Mouse (Mus musculus) limb, embryonic 12.5 days (tissue): ENCODE measurements around the gene Kcnk5. TPM values are rescaled to one million over a fixed set of nuclear protein-coding genes. Genes with fewer than 3 reads are reported as not detected.

Experiments used
- ATAC-seq: fragments of 200-750 bp; cut with Nextera tagmentation; 2 replicates; pipeline ENCODE4 v1.8.0; 2017; ENCODE audit warnings: low read depth, moderate TSS enrichment; ENCODE audit not compliant: insufficient number of reproducible peaks, insufficient read depth, low FRiP score, low TSS enrichment
- H3K27ac ChIP-seq: fragments of 300-500 bp; sonication (generic); 2 replicates; pipeline ENCODE4 v1.5.1; 2016; ENCODE audit warnings: mild to moderate bottlenecking, moderate library complexity
- H3K27me3 ChIP-seq: fragments of 300-500 bp; sonication (generic); 2 replicates; pipeline ENCODE4 v1.6.1; 2016; ENCODE audit warnings: mild to moderate bottlenecking, moderate library complexity
- H3K36me3 ChIP-seq: fragments of 300-500 bp; sonication (generic); 2 replicates; pipeline ENCODE4 v1.6.1; 2016; ENCODE audit warnings: mild to moderate bottlenecking, moderate library complexity
- H3K4me1 ChIP-seq: fragments of 300-500 bp; sonication (generic); replicated peaks from 2 replicates; pipeline ENCODE4 v1.6.1; 2016
- H3K4me2 ChIP-seq: fragments of 300-500 bp; sonication (generic); 2 replicates; pipeline ENCODE4 v1.6.1; 2016; ENCODE audit warnings: mild to moderate bottlenecking, moderate library complexity
- H3K4me3 ChIP-seq: fragments of 300-500 bp; sonication (generic); replicated peaks from 2 replicates; pipeline ENCODE4 v1.5.1; 2016; ENCODE audit warnings: mild to moderate bottlenecking
- H3K9ac ChIP-seq: fragments of 300-500 bp; sonication (generic); replicated peaks from 2 replicates; pipeline ENCODE4 v1.6.1; 2016; ENCODE audit warnings: mild to moderate bottlenecking, moderate library complexity
- H3K9me3 ChIP-seq: fragments of 300-500 bp; sonication (generic); 2 replicates; pipeline ENCODE4 v1.6.1; 2016; ENCODE audit warnings: mild to moderate bottlenecking, moderate library complexity
- WGBS: fragments of 180-500 bp; shearing (Covaris S2); methylation state at CpG from one replicate; pipeline ENCODE4 v1.1.7; 2016; 5-methylcytosine and 5-hydroxymethylcytosine counted together
- polyA plus RNA-seq: library from polyadenylated mRNA; unstranded; fragments of >200 nt; fragmentation: Nextera tagmentation; extraction: Ambion mirVana; gene quantifications from 2 replicates; pipeline ENCODE4 v1.2.1, GENCODE M21; 2016

Kcnk5 gene
- polyA plus RNA-seq, 1 experiment from 2014 or later, result 6.9 TPM

DNA sequence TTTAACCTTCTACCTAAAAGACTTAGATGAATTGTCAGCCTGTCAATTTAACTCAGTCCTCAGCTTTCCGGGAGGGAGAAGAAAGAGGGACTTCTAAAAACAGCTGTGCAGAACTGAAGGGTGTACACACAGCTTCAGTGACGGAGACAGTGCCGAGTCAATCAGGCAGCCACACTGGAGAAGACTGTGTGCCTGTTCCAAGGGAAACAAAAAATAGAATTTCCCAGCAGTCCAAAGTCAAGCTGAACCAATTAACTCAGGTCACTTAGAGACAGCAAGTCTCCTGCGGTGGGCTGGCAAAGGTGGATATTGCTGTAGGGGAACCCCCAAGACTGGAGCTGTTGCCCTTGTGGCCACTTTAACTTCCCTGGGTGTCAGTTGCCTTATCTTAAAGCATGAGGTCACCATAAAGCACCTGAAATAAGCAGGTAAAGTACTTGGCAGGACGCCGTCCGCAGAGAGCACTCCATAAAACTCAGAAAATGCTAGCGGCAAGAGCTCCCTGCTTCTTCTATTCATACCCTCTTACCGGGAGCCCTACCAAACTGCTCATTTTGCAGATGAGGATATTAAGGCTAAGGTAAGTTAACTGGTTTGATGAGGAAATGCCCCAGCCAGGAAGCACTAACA lies 4.0 kb downstream of the Kcnk5 start:
- Histone ChIP-seq H3K4me1 (peaks cover 56% of the 10 kb centered on the region), H3K9ac (no peak overlapping the region), H3K4me2 (no peak overlapping the region), H3K36me3 (no peaks in the 10 kb centered on the region), H3K27ac (0 out of 2 replicates have a peak overlapping the region, but pooled peaks have one; percentile 18), H3K4me3 (no peak overlapping the region), H3K9me3 (no peaks in the 10 kb centered on the region), H3K27me3 (no peaks in the 10 kb centered on the region)
- no peak for ATAC-seq
- WGBS, result 81% methylated on average over 9 of the region's 9 CpGs

DNA sequence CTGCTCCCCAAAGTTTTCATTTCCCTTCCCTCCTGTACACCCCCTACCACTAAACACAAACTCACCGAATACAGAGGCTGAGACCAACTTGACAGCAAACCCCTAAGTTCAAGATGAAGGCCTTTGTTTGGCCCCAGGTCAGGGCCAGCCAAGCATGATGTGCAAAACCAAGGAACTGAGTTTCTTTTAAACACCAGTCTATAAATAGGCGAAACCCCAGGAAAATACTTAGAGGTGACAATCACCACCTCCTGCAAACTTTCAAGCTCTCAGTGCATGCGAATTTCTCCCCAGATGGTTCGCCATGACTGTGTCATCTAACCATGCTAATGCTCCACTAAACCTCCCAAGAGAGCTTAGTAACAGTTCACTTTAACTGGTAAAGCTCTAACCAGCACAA lies 5.9 kb downstream of the Kcnk5 start:
- no peaks in the 10 kb centered on the region for H3K9me3 ChIP-seq
- no peak overlapping the region for H3K4me3 ChIP-seq
- no peak overlapping the region for H3K4me2 ChIP-seq
- H3K4me1 ChIP-seq, result peaks cover 54% of the 10 kb centered on the region
- H3K27ac ChIP-seq, result no peak overlapping the region
- no peaks in the 10 kb centered on the region for H3K36me3 ChIP-seq
- 90% methylated on average over 4 of the region's 4 CpGs for WGBS
- no peak overlapping the region for H3K9ac ChIP-seq
- no peak for ATAC-seq
- no peaks in the 10 kb centered on the region for H3K27me3 ChIP-seq

DNA sequence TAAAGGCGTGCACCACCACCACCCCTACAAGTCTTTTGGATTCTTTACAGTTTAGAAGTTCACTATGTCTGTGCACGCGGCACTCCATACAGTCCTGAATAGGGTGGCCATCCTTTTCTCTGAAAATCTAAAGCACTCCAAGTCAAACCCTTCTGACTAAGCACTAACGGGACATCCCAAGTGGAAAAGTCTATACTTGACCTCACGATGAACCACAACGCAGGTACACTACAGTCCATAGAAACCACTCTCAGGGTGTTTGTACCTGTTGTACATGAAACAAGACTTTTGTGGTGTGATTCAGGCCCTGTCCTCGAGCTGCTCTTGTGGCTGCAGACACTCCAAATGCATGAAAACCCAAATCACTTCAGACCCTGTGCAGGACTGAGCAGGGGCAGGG lies 6.5 kb downstream of the Kcnk5 start:
- no peak overlapping the region for H3K27ac ChIP-seq
- H3K4me1 ChIP-seq, result peaks cover 48% of the 10 kb centered on the region
- no peaks in the 10 kb centered on the region for H3K36me3 ChIP-seq
- H3K4me3 ChIP-seq, result no peak overlapping the region
- H3K27me3 ChIP-seq, result no peaks in the 10 kb centered on the region
- H3K4me2 ChIP-seq, result no peak overlapping the region
- WGBS, result 91% methylated on average over 7 of the region's 7 CpGs
- no peak for ATAC-seq
- H3K9ac ChIP-seq, result no peak overlapping the region
- no peaks in the 10 kb centered on the region for H3K9me3 ChIP-seq

DNA sequence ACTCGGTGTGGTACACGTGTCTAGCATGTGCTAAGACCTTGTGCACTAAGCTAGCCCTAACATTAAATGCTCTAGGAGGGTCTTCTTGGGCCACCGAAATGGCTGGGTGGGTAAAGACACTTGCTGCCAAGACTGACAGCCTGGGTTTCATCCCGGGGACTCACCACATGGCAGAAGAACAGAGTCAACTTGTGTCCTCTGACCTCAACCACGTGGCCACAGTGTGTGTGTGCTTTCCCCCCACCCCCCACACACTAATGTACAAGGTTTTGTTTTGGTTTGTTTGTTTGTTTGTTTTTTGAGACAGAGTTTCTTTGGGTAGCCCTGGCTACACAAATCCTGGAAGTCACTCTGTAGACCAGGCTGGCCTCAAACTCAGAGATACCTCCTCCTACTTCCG lies 6.9 kb downstream of the Kcnk5 start:
- Histone ChIP-seq H3K27me3 (no peaks in the 10 kb centered on the region), H3K4me2 (no peak overlapping the region), H3K27ac (no peak overlapping the region), H3K4me1 (peaks cover 44% of the 10 kb centered on the region), H3K36me3 (no peaks in the 10 kb centered on the region), H3K9me3 (no peaks in the 10 kb centered on the region), H3K9ac (no peak overlapping the region), H3K4me3 (no peak overlapping the region)
- ATAC-seq, result no peak
- 87% methylated on average over 6 of the region's 6 CpGs for WGBS

DNA sequence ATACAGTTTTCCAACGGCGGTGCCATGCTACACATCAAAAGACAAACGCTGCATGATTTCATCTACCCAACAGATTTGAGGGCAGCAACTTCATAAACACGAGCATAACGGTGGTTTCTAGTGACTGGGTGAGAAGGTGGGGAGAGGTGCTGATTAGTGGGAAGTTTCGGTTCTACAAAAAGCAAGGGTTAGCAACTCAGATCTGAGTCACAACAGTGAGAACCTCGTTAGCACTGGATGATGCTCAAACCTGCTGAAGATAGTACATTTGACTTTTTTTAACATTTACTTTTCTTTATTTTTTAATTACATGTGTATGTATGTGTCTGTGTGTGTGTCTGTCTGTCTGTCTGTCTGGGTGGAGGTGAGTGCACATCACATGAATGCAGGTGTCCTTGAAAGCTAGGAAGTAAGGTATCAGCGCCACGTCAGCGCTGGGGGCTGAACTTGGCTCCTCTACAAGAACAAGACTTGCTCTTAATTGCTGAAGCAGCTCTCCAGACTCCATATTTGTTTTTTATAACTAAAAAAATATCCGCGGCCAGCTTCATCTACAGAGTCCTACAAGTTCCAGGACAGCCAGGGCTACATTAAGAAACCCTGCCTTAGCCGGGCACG lies 7.6 kb downstream of the Kcnk5 start:
- no peak overlapping the region for H3K27ac ChIP-seq
- ATAC-seq, result no peak
- H3K4me1 ChIP-seq, result peaks cover 37% of the 10 kb centered on the region
- H3K4me3 ChIP-seq, result no peak overlapping the region
- H3K4me2 ChIP-seq, result no peak overlapping the region
- no peaks in the 10 kb centered on the region for H3K36me3 ChIP-seq
- no peak overlapping the region for H3K9ac ChIP-seq
- H3K9me3 ChIP-seq, result no peaks in the 10 kb centered on the region
- WGBS, result 90% methylated on average over 14 of the region's 14 CpGs
- H3K27me3 ChIP-seq, result no peaks in the 10 kb centered on the region

DNA sequence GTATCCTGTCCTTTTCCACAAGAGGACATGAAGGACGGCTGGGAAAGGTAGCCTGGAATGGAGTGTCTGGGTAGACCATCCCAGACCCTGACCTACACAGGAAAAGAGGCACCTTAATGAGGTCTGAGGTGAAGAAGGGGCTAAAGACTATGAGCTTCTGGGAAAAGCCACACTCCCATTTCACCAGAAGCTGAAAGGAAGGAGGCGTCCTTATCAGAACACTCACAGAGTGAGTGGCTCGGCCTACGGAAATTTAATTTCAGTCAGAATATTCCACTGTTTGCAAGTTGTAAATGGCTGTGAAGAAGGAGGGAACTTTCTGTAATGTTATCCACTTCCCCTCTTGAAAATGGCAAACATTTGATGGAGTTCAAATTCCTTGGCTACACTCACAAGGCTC lies 8.7 kb downstream of the Kcnk5 start:
- H3K36me3 ChIP-seq, result no peaks in the 10 kb centered on the region
- no peak for ATAC-seq

DNA sequence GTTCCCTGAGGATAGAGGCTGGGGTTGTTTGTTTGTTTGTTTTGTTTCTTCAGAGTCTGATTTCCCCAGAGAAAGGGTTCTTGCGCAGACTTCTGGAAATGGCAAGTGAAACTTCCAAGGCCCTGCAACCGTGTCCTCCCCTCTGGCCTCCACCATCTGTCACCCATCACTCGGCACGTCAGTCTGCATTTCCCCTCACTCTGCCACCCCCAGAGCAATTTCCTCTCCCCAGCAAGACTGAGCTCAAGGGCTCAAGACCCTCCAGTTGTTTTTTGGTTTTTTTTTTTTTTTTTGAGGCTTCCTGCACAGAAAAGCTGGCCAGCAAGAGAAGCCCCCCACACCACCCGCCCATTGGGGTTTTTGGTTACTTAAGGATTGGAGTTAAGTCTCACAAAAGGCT lies 9.1 kb downstream of the Kcnk5 start:
- no peaks in the 10 kb centered on the region for H3K9me3 ChIP-seq
- H3K4me3 ChIP-seq, result no peak overlapping the region
- H3K4me2 ChIP-seq, result no peak overlapping the region
- H3K4me1 ChIP-seq, result peaks cover 22% of the 10 kb centered on the region
- 37% methylated on average over 5 of the region's 5 CpGs for WGBS
- ATAC-seq, result no peak
- H3K27me3 ChIP-seq, result no peaks in the 10 kb centered on the region
- H3K27ac ChIP-seq, result peak overlapping the region; percentile 56; the same call in 1 of the 2 replicates
- H3K36me3 ChIP-seq, result no peaks in the 10 kb centered on the region
- H3K9ac ChIP-seq, result no peak overlapping the region

More for the DNA sequence above, 8.7 kb downstream of the Kcnk5 start:
- no peaks in the 10 kb centered on the region for H3K9me3 ChIP-seq
- H3K4me2 ChIP-seq, result no peak overlapping the region
- H3K4me1 ChIP-seq, result peaks cover 26% of the 10 kb centered on the region
- WGBS, result 47% methylated on average over 4 of the region's 4 CpGs
- no peak overlapping the region for H3K9ac ChIP-seq
- H3K27me3 ChIP-seq, result no peaks in the 10 kb centered on the region
- no peak overlapping the region for H3K4me3 ChIP-seq
- peak overlapping the region; percentile 56 for H3K27ac ChIP-seq

DNA sequence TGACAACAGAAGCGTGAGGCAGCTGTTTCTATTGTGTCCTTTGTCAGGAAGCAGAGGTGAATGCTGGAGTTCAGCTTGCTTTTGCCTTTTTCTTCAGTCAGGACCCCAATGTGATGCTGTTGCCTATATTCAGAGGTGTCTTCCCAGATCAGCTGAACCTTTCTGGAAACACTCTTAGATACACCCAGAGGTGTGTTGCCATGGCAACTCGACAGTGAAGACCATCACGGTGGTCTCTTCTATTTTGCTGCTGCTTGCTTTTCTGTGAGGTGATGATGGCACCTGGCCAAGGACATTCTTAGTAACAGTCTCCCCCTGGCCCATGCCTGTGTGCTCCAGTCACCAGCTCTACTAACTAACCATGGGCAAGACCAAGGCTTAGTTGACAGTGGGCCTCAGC lies 9.8 kb downstream of the Kcnk5 start:
- WGBS, result 83% methylated on average over 3 of the region's 3 CpGs
- Histone ChIP-seq H3K36me3 (no peaks in the 10 kb centered on the region), H3K9me3 (no peaks in the 10 kb centered on the region), H3K4me2 (no peak overlapping the region), H3K27ac (no peak overlapping the region), H3K27me3 (no peaks in the 10 kb centered on the region), H3K4me3 (no peak overlapping the region), H3K4me1 (peaks cover 18% of the 10 kb centered on the region), H3K9ac (no peak overlapping the region)
- ATAC-seq, result no peak

DNA sequence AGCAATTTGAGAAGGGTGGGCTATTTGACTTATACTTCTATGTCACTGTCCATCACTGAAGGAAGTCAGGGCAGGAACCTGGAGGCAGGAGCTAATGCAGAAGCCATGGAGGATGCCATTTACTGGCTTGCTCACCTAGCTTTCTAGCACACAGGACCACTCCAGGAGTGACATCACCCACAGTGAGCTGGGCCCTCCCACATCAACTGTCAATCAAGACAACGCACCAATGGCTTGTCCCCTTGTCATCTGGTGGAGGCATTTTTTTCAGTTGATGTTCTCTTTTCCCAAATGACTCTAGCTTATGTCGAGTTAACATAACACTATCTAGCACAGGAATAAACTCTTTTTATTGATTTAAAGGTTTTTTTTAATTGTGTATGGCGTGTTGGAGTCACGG lies 12.4 kb downstream of the Kcnk5 start:
- no peak for ATAC-seq

DNA sequence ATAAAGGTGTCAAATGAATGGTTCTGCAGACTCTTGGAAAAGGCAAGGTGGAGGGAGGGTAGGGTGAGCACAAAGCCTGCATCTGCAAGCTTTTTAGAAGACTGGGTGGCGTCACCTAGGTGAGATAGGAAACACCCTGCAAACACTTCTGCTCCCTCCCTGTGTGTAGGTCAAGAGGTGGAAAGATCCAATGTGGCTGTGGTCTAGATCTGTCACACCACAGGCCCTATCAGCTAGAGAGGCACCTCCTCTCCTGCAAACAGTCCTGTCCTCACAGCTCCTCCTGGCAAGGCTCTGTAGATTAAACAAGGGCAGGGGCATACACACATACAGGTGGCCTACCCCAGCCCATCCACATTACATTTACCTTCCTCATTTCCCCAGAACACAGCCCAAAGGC lies 13.1 kb downstream of the Kcnk5 start:
- Histone ChIP-seq H3K4me3 (no peak overlapping the region), H3K4me1 (peaks cover 18% of the 10 kb centered on the region), H3K9me3 (no peaks in the 10 kb centered on the region), H3K9ac (no peak overlapping the region), H3K4me2 (no peak overlapping the region), H3K36me3 (no peaks in the 10 kb centered on the region), H3K27ac (no peak overlapping the region), H3K27me3 (no peaks in the 10 kb centered on the region)
- no peak for ATAC-seq
- WGBS, result 67% methylated on average over 1 of the region's 1 CpGs

More for the DNA sequence above, 12.4 kb downstream of the Kcnk5 start:
- H3K4me2 ChIP-seq, result no peak overlapping the region
- no peaks in the 10 kb centered on the region for H3K36me3 ChIP-seq
- H3K27ac ChIP-seq, result no peak overlapping the region
- no peak overlapping the region for H3K9ac ChIP-seq
- H3K9me3 ChIP-seq, result no peaks in the 10 kb centered on the region
- 91% methylated on average over 4 of the region's 4 CpGs for WGBS
- H3K4me3 ChIP-seq, result no peak overlapping the region
- peaks cover 18% of the 10 kb centered on the region for H3K4me1 ChIP-seq
- no peaks in the 10 kb centered on the region for H3K27me3 ChIP-seq

DNA sequence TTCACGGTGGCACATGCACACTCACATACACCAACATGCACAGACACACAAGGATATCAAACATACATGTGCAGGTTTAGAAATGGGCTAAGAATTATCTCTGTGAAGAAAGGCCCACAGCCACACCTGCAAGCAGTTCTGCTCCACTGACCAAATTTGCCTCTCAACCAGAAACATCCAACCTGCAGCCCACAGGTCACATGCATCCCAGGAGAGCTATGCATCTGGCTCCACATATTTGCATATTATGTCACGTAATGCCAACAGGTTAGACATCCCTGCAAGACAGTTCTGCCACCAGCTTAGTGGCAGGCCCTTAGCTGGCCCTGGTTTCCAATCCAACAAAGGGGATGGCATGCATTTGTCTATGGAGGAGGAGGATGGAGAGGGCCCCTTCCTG lies 13.6 kb downstream of the Kcnk5 start:
- Histone ChIP-seq H3K9ac (no peak overlapping the region), H3K4me2 (no peak overlapping the region), H3K9me3 (no peaks in the 10 kb centered on the region), H3K36me3 (no peaks in the 10 kb centered on the region), H3K27ac (no peak overlapping the region), H3K4me1 (peaks cover 18% of the 10 kb centered on the region), H3K27me3 (no peaks in the 10 kb centered on the region), H3K4me3 (no peak overlapping the region)
- ATAC-seq, result no peak
- 85% methylated on average over 2 of the region's 2 CpGs for WGBS

DNA sequence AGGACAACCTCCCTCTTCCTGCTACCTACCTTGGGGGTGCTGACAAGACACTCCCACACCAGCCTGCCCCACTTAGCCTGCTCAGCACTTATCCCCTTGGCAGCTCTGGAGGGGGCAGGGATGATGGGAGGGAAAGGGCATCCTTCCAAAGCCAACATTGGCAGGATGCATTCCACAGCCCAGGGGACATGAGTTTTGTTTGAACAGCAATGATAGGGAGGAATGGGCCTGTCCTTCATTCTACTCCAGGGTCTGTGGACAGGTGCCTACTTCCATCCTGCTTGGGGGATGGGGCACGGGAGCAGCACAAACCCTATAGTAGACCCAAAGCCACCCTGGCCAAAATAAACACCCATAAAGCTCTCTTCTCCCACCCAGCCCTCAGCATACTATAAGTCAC lies 16.2 kb downstream of the Kcnk5 start:
- H3K9me3 ChIP-seq, result no peaks in the 10 kb centered on the region
- H3K4me2 ChIP-seq, result no peak overlapping the region
- 48% methylated on average over 1 of the region's 1 CpGs for WGBS
- ATAC-seq, result no peak
- no peaks in the 10 kb centered on the region for H3K27me3 ChIP-seq
- H3K4me1 ChIP-seq, result peaks cover 16% of the 10 kb centered on the region
- no peaks in the 10 kb centered on the region for H3K36me3 ChIP-seq
- no peak overlapping the region for H3K9ac ChIP-seq
- no peak overlapping the region for H3K4me3 ChIP-seq
- no peak overlapping the region for H3K27ac ChIP-seq
